Mouse (Mus musculus) cerebellum, adult (tissue): Measurements from ENCODE around the gene Supt4a.

Experiments
- ATAC-seq: cut with Nextera tagmentation; 2 replicates; pipeline ENCODE4 v1.9.2; 2017; ENCODE audit warnings: mild to moderate bottlenecking, moderate library complexity, mixed read lengths; ENCODE audit not compliant: insufficient number of reproducible peaks, low FRiP score, low TSS enrichment

Gene Supt4a

GRCm38 (mm10) chr11:87750043-87750421 is 12.7 kb downstream of the Supt4a start:
- no peak for ATAC-seq

- no peak for ATAC-seq
These were observed 13.2 kb downstream of the Supt4a start for GRCm38 (mm10) chr11:87750521-87750920.

- ATAC-seq, result no peak
These were observed 13.7 kb downstream of the Supt4a start for GRCm38 (mm10) chr11:87751031-87751430.

GRCm38 (mm10) chr11:87751491-87751966 is 14.2 kb downstream of the Supt4a start:
- ATAC-seq, result no peak

GRCm38 (mm10) chr11:87752307-87752706 is 15.0 kb downstream of the Supt4a start:
- ATAC-seq, result no peak

GRCm38 (mm10) chr11:87753255-87753654 is 15.9 kb downstream of the Supt4a start:
- no peak for ATAC-seq

- no peak for ATAC-seq
These were observed 16.6 kb downstream of the Supt4a start for GRCm38 (mm10) chr11:87753891-87754501.

- no peak for ATAC-seq
These were observed 17.3 kb downstream of the Supt4a start for GRCm38 (mm10) chr11:87754603-87755002.

GRCm38 (mm10) chr11:87755360-87756017 is 18.1 kb downstream of the Supt4a start:
- no peak for ATAC-seq

GRCm38 (mm10) chr11:87756251-87756820 is 19.0 kb downstream of the Supt4a start:
- no peak for ATAC-seq

GRCm38 (mm10) chr11:87757001-87757954 is 19.9 kb downstream of the Supt4a start:
- no peak for ATAC-seq

GRCm38 (mm10) chr11:87758161-87758911 is 21.0 kb downstream of the Supt4a start:
- ATAC-seq, result no peak

GRCm38 (mm10) chr11:87758957-87759608 is 21.7 kb downstream of the Supt4a start:
- ATAC-seq, result no peak

- ATAC-seq, result no peak
These were observed 22.3 kb downstream of the Supt4a start for GRCm38 (mm10) chr11:87759609-87760005.

- peak; percentile 62; the same call in 1 of the 2 replicates for ATAC-seq
These were observed 23.1 kb downstream of the Supt4a start, which contains the start of gene Tspoap1 for GRCm38 (mm10) chr11:87760301-87761081. Gene Tspoap1, plus strand, starts transcription at chr11:87760541.

GRCm38 (mm10) chr11:87761181-87761721 is 23.9 kb downstream of the Supt4a start:
- ATAC-seq, result no peak

GRCm38 (mm10) chr11:87761806-87762701 is 24.7 kb downstream of the Supt4a start:
- no peak for ATAC-seq
